8 mouse cellular contexts compared by ENCODE assay signal in the genomic region with DNA sequence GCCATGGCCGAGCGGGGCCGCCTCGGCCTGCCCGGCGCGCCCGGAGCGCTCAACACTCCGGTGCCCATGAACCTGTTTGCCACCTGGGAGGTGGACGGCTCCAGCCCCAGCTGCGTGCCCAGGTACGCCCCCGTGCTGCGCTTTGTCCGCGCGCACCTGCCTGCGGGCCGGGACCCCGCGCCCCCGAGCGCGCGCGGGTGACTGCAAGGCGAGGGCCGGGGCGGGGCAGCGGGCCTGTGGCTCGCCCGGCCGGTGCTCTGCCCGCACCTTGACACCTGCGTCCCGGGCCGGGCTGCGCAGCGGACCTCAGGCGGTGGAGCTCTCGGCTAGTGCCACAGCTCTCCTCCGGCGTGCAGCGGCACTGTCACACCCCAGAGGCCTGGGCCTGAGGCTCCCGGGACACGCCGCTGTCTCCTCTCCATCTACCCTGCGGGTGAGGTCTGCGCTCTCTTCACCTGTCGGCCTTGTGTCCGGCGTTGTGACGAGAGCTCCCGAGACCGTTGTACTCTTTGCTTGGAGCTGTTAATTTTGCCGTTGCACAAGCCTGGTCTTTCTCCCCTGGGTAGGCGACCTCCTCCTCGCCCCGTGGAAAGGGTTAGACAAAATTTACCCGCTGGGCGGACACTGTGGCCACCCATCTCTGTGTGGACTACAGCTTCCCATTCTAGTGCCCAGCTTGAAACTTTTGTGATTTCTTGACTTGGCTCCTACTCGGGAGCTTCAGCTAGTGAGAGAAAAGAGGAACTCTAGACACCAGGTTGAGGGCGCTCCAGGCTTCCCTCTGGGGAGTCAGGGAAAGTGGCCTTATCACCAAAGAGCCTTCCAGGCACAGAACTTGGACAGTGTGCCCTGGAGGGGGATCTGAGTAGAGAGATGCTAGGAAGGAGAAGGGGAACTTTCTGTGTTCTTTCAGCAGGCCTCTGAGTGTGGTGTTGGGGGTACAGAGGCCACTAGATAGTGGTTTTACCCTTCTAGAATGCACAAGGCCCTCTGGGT. TPM values are rescaled to one million over a fixed set of nuclear protein-coding genes. Genes with fewer than 3 reads are reported as not detected.
A peak's percentile ranks its signal among the peaks of the same experiment; 100 is the strongest.
DNase-seq lines count a peak whose midpoint lies in the region; ATAC-seq and TF ChIP-seq lines count a peak whose summit lies in the region.

No protein-coding gene starts in this region.

- H3K27me3 ChIP-seq in hindbrain, postnatal 0 days (ENCODE audit: insufficient read depth, low read length): no peaks in the 10 kb centered on the region
- no peaks in the 10 kb centered on the region for H3K27me3 ChIP-seq in liver, adult 2 months (ENCODE audit: control insufficient read depth, insufficient read depth, low read length)
- H3K27me3 ChIP-seq in midbrain, embryonic 15.5 days (replicated peaks): no peaks in the 10 kb centered on the region
- H3K27me3 ChIP-seq in splenic B cell, adult 2 months (ENCODE audit: control insufficient read depth, insufficient read depth, low read length, poor library complexity, severe bottlenecking): no peaks in the 10 kb centered on the region

- no peak for TF ChIP-seq CTCF in layer of hippocampus, adult 2 months (conservative IDR thresholded peaks at IDR 0.05)
- TF ChIP-seq CTCF in hindbrain, postnatal 0 days (IDR thresholded peaks at IDR 0.05; ENCODE audit: low read depth): no peak
- TF ChIP-seq CTCF in liver, adult 2 months (IDR thresholded peaks at IDR 0.05; ENCODE audit: low read depth, low read length): no peak

- H3K4me1 ChIP-seq in hindbrain, postnatal 0 days (ENCODE audit: insufficient read depth, low read length): peaks cover 29% of the 10 kb centered on the region
- H3K4me1 ChIP-seq in liver, adult 2 months (ENCODE audit: control insufficient read depth, insufficient read depth, low read length): peaks cover 11% of the 10 kb centered on the region
- peaks cover 43% of the 10 kb centered on the region for H3K4me1 ChIP-seq in midbrain, embryonic 15.5 days

- 2% methylated on average over 39 of the region's 64 CpGs for WGBS in hindbrain, postnatal 0 days
- WGBS in liver, adult 2 months: 3% methylated on average over 64 of the region's 64 CpGs
- WGBS in midbrain, embryonic 15.5 days: under 1% methylated on average over 64 of the region's 64 CpGs

- TF ChIP-seq POLR2A in liver, adult 2 months (IDR thresholded peaks at IDR 0.05; ENCODE audit: extremely low read depth, insufficient read depth, low read length): 0 out of 2 replicates have a peak, but pooled peaks have one; percentile 21

- peak in 1 of 2 experiments; percentile 33 for DNase-seq in layer of hippocampus, adult 2 months (ENCODE audit: low spot score in 2 of 2)
- DNase-seq in layer of hippocampus, postnatal 25 days (ENCODE audit: extremely low spot score in 1 of 2, low spot score in 1 of 2): no peak
- peak; percentile 74 for DNase-seq in cerebellum, adult 9-11 months
- DNase-seq in forelimb bud, embryonic 11.5 days (ENCODE audit: low read depth, low spot score): peak; percentile 35
- peak; percentile 48 for DNase-seq in hindbrain, postnatal 0 days (ENCODE audit: low spot score)
- DNase-seq in liver, adult 2 months (ENCODE audit: extremely low read depth, low read depth, low spot score): peak; percentile 33
- peak; percentile 43 for DNase-seq in splenic B cell, adult 2 months (ENCODE audit: low read depth, low spot score)

- peaks cover 19% of the 10 kb centered on the region; the same call in 1 of the 2 replicates for H3K79me2 ChIP-seq in liver, adult 2 months (ENCODE audit: control insufficient read depth, insufficient read depth, low read length)

- H3K9me3 ChIP-seq in hindbrain, postnatal 0 days (ENCODE audit: low read length): no peaks in the 10 kb centered on the region
- H3K9me3 ChIP-seq in midbrain, embryonic 15.5 days: no peaks in the 10 kb centered on the region

- H3K4me2 ChIP-seq in hindbrain, postnatal 0 days (ENCODE audit: low read depth, low read length): peak overlapping the region; percentile 86
- peak overlapping the region; percentile 67 for H3K4me2 ChIP-seq in midbrain, embryonic 15.5 days

- H3K27ac ChIP-seq in layer of hippocampus, adult 2 months: peak overlapping the region; percentile 93
- peak overlapping the region; percentile 95 for H3K27ac ChIP-seq in hindbrain, postnatal 0 days
- peak overlapping the region; percentile 81 for H3K27ac ChIP-seq in liver, adult 2 months (replicated peaks; ENCODE audit: insufficient read depth, low read depth, low read length)
- H3K27ac ChIP-seq in midbrain, embryonic 15.5 days: peak overlapping the region; percentile 90

- H3K36me3 ChIP-seq in hindbrain, postnatal 0 days (ENCODE audit: insufficient read depth, low read length): no peaks in the 10 kb centered on the region
- H3K36me3 ChIP-seq in liver, adult 2 months (ENCODE audit: control insufficient read depth, insufficient read depth, low read length): no peaks in the 10 kb centered on the region
- H3K36me3 ChIP-seq in midbrain, embryonic 15.5 days (replicated peaks): no peaks in the 10 kb centered on the region
- no peaks in the 10 kb centered on the region for H3K36me3 ChIP-seq in splenic B cell, adult 2 months (ENCODE audit: control insufficient read depth, insufficient read depth, low read length, poor library complexity, severe bottlenecking)

- H3K9ac ChIP-seq in hindbrain, postnatal 0 days (replicated peaks; ENCODE audit: low read length): peak overlapping the region; percentile 92
- H3K9ac ChIP-seq in liver, adult 2 months (ENCODE audit: low read depth, low read length): peak overlapping the region; percentile 92
- H3K9ac ChIP-seq in midbrain, embryonic 15.5 days: peak overlapping the region; percentile 93

- ATAC-seq in hindbrain, postnatal 0 days: 0 out of 2 replicates have a peak, but pooled peaks have one; percentile 6
- peak; percentile 34 for ATAC-seq in midbrain, embryonic 15.5 days (replicated peaks)

- peak overlapping the region; percentile 82 for H3K4me3 ChIP-seq in layer of hippocampus, adult 2 months
- H3K4me3 ChIP-seq in hindbrain, postnatal 0 days (ENCODE audit: low read length): peak overlapping the region; percentile 96
- peak overlapping the region; percentile 80 for H3K4me3 ChIP-seq in liver, adult 2 months (ENCODE audit: insufficient read depth, low read depth, low read length)
- peak overlapping the region; percentile 99 for H3K4me3 ChIP-seq in midbrain, embryonic 15.5 days

RNA-seq across cellular contexts. Expression of gene Pacs2, which starts 0.6 kb away (rescaled TPM):
- total RNA-seq in layer of hippocampus, adult 2 months (2021): 10 to 100 TPM; 79.6 to 81.8 TPM
- 10 to 100 TPM; 94.2 to 97.8 TPM for total RNA-seq in layer of hippocampus, postnatal 25 days (2021)
- total RNA-seq in hindbrain, postnatal 0 days (2014; rRNA removed): 111 and 125 TPM in 2 replicates
- 20.3 and 20.6 TPM in 2 replicates for polyA plus RNA-seq in hindbrain, postnatal 0 days (2015; fragmentation: Nextera tagmentation; extraction: Ambion mirVana)
- 5.2 and 7.5 TPM in 2 replicates for total RNA-seq in liver, adult 2 months (2014; rRNA removed)
- polyA plus RNA-seq in liver, adult 2 months (2012; rRNA removed): 11.8 and 15.3 TPM in 2 replicates
- 34.6 and 35.1 TPM in 2 replicates for polyA plus RNA-seq in midbrain, embryonic 15.5 days (2015; fragmentation: Nextera tagmentation; extraction: Ambion mirVana)

RNA-seq across cellular contexts. Expression of gene Brf1, which starts 14.4 kb away (rescaled TPM):
- 10 to 100 TPM; 55.6 to 57.4 TPM for total RNA-seq in layer of hippocampus, adult 2 months (2021)
- total RNA-seq in layer of hippocampus, postnatal 25 days (2021): 10 to 100 TPM; 46.6 to 61.8 TPM
- 29.4 and 32.9 TPM in 2 replicates for total RNA-seq in hindbrain, postnatal 0 days (2014; rRNA removed)
- polyA plus RNA-seq in hindbrain, postnatal 0 days (2015; fragmentation: Nextera tagmentation; extraction: Ambion mirVana): 39.0 and 40.8 TPM in 2 replicates
- total RNA-seq in liver, adult 2 months (2014; rRNA removed): 17.1 and 19.6 TPM in 2 replicates
- polyA plus RNA-seq in liver, adult 2 months (2012; rRNA removed): 26.2 and 31.5 TPM in 2 replicates
- polyA plus RNA-seq in midbrain, embryonic 15.5 days (2015; fragmentation: Nextera tagmentation; extraction: Ambion mirVana): 56.0 and 58.5 TPM in 2 replicates

RNA-seq across cellular contexts. Expression of gene Btbd6, which starts 38.6 kb away (rescaled TPM):
- total RNA-seq in layer of hippocampus, adult 2 months (2021): 10 to 100 TPM; 55.8 to 55.9 TPM
- 10 to 100 TPM; 55.3 to 56.5 TPM for total RNA-seq in layer of hippocampus, postnatal 25 days (2021)
- total RNA-seq in hindbrain, postnatal 0 days (2014; rRNA removed): 71.0 and 76.1 TPM in 2 replicates
- polyA plus RNA-seq in hindbrain, postnatal 0 days (2015; fragmentation: Nextera tagmentation; extraction: Ambion mirVana): 52.1 and 52.9 TPM in 2 replicates
- 5.2 and 7.9 TPM in 2 replicates for total RNA-seq in liver, adult 2 months (2014; rRNA removed)
- polyA plus RNA-seq in liver, adult 2 months (2012; rRNA removed): 17.8 and 18.9 TPM in 2 replicates
- 57.4 and 60.2 TPM in 2 replicates for polyA plus RNA-seq in midbrain, embryonic 15.5 days (2015; fragmentation: Nextera tagmentation; extraction: Ambion mirVana)

RNA-seq across cellular contexts. Expression of gene Tex22, which starts 59.4 kb away (rescaled TPM):
- 1 to 10 TPM in 1 of 2 experiments, under 1 TPM in 1; 0.81 to 2.1 TPM for total RNA-seq in layer of hippocampus, adult 2 months (2021)
- 1 to 10 TPM in 1 of 2 experiments, under 1 TPM in 1; 0.64 to 1.2 TPM for total RNA-seq in layer of hippocampus, postnatal 25 days (2021)
- 0.73 and 1.8 TPM in 2 replicates for total RNA-seq in hindbrain, postnatal 0 days (2014; rRNA removed)
- polyA plus RNA-seq in hindbrain, postnatal 0 days (2015; fragmentation: Nextera tagmentation; extraction: Ambion mirVana): not detected in 2 replicates
- total RNA-seq in liver, adult 2 months (2014; rRNA removed): 0.20 TPM in 1 of 2 replicates, not detected in the other
- polyA plus RNA-seq in liver, adult 2 months (2012; rRNA removed): 0.10 and 0.12 TPM in 2 replicates
- polyA plus RNA-seq in midbrain, embryonic 15.5 days (2015; fragmentation: Nextera tagmentation; extraction: Ambion mirVana): 0.40 TPM in 1 of 2 replicates, not detected in the other

Comparison
In these comparisons a context has a peak if more than half of its experiments do, and no peak if none do; other contexts are left out.
1. DNase-seq: peak in cerebellum, adult 9-11 months (single experiment), forelimb bud, embryonic 11.5 days (single experiment), hindbrain, postnatal 0 days (single experiment), liver, adult 2 months (single experiment) and splenic B cell, adult 2 months (single experiment); none in layer of hippocampus, postnatal 25 days (0 of 2).
2. Peak in every context shown above with its lines, with median percentiles within 50 percentile points of each other: H3K27ac ChIP-seq, H3K4me3 ChIP-seq and H3K9ac ChIP-seq.